Mouse (Mus musculus) gastrocnemius, adult 8-10 months (tissue): Measurements from ENCODE around the gene Sncg. TPM values are rescaled to one million over a fixed set of nuclear protein-coding genes. Genes with fewer than 3 reads are reported as not detected.
"Not testable (repeated sequence)": the region's sequence is repeated elsewhere in the genome, so short reads cannot be mapped to it uniquely, and the experiment has no call there.

ENCODE experiments used
- DNase-seq, 2 experiments: peaks; one replicate each; pipeline ENCODE4 v3.0.0; 2022; ENCODE audit warnings: low spot score in 2 of 2
- total RNA-seq, 4 experiments: library from RNA; stranded (reverse); gene quantifications; 2 replicates each; pipeline ENCODE4 v1.2.4; 2022

The Sncg gene
- total RNA-seq, 4 experiments from 2014 or later: 4.1 to 24.4 (median 9.9) TPM

GRCm38 (mm10) chr14:34370921-34371320 lies 3.7 kb downstream of the Sncg start:
- no peak for DNase-seq

DNA sequence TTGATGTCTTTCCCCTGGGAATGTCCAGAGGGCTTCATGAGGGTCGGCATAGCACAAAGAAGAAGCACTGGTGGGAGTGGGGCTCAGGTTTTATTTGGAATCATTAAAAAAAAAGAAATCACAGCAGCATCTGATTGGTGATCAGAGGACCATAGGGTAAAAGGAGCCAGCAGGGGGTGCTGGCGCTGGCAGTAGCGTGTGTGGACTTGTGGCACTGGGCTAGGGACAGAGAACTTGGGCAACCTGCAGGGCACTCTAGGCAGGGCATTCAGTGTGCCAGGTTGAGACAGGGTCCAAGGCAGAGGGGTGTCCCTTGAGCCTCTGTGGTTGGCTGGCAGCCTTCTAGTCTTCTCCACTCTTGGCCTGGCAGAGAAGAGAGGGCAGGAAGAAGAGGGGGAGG lies 4.4 kb downstream of the Sncg start:
- DNase-seq: no peak

DNA sequence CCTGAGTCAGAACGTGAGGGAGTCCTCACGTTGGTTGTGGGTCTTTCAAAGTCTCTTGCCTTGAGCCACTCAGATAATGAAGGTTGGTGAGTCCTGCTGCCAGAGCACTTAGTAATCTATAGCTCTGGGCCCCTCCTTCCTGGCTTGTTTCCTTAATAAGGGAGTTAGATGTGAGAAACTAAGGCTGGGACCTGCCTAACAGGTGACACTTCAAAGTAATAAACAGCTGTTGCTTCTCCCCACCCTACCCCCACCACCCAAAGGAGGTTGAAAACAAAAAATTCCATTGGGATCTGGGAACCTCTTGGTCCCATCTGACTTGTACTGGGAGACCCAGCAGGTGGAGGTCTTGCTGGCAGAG lies 9.5 kb downstream of the Sncg start:
- DNase-seq: no peak

- DNase-seq: not testable (repeated sequence)
Measured at GRCm38 (mm10) chr14:34364254-34365146, 10.1 kb downstream of the Sncg start.

GRCm38 (mm10) chr14:34363490-34364253 lies 10.9 kb downstream of the Sncg start:
- DNase-seq: peak; percentile 72 to 80

- peak; percentile 43 to 68 for DNase-seq
Measured at GRCm38 (mm10) chr14:34362726-34363445, 11.7 kb downstream of the Sncg start.

DNA sequence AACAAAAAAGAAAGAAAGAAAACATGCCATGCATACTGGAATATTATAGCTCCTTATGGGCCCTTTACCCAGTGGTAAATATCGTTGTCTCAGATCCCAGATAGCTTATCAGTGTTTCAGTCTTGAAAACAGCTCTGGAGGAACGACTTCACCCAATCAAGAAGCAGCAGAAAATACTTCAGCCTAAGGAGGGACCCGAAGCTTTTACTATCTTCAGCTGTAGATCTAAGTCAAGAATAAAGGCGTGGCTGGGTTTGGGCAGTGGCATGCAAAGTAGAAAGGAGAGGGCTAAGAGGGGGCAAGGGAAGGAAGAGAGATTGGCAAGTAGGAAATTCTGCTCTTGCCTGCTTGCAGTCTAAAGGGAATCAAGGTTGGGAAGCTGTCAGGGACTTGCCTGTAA lies 12.5 kb downstream of the Sncg start:
- DNase-seq: no peak

GRCm38 (mm10) chr14:34360251-34360650 lies 14.3 kb downstream of the Sncg start:
- DNase-seq: no peak

GRCm38 (mm10) chr14:34359676-34360244 lies 14.8 kb downstream of the Sncg start:
- no peak for DNase-seq

DNA sequence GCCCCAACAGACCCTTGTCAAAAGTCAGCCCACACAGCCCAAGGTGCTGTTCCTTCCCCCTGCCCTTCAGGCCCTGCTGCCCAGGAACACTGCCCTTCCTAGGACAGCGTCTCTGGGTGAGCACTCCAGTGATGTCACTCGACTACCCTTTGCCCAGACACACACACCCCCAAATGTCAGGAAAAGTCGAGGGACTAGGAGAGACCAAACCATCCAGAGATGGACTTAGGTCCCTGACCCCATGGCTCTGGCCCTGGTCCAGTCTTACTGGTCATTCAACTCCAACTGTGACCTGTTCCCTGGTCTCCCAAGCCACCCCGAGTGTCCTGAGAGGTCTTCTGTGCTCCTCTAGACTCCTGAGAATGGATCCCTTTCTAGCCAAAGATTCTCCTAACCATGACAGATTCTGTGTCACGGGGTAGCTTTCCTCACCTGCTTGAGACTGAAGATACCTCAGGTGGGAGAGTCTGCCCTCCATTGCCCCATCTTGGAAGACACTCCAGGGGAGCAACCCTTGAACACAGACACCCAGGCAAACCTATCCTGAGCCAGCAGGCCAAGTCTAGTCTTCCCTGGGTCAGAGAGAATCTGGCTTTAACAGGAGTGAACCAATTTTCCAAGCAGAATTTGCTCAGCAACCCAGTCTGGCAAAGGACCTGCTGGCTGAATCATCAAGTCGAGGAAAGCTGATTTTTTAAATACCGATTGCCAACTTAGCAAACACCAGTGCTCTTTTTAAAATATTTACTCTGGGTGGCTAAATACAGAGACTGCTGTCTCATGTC lies 16.7 kb downstream of the Sncg start:
- no peak for DNase-seq

GRCm38 (mm10) chr14:34355301-34355700 lies 19.3 kb downstream of the Sncg start, which contains the start of gene Fam25c:
Fam25c (minus strand) TSS chr14:34355433.
- no peak for DNase-seq

GRCm38 (mm10) chr14:34354456-34354855 lies 20.1 kb downstream of the Sncg start:
- no peak for DNase-seq

GRCm38 (mm10) chr14:34353326-34353725 lies 21.3 kb downstream of the Sncg start:
- no peak for DNase-seq

- DNase-seq: no peak
Measured at GRCm38 (mm10) chr14:34352523-34352922, 22.1 kb downstream of the Sncg start.

DNA sequence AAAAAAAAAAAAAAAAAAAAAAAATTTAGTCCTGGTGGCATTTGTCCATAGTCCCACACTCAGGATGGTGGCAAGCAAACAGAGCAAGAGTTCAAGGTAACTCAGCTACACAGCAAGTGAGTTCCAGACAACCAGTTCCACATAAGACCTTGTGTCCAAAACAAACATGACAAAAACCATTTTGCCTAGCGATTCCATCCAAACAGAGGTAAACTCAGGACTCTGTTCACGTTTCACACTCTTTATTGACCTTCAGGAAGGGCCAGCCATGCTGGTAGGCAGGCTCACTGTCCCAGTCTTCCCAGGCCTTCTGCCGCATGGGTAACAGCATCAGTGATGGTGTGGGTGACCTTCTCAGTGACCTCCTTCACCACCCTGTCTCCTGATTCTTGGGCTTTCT lies 22.9 kb downstream of the Sncg start:
- no peak for DNase-seq

DNA sequence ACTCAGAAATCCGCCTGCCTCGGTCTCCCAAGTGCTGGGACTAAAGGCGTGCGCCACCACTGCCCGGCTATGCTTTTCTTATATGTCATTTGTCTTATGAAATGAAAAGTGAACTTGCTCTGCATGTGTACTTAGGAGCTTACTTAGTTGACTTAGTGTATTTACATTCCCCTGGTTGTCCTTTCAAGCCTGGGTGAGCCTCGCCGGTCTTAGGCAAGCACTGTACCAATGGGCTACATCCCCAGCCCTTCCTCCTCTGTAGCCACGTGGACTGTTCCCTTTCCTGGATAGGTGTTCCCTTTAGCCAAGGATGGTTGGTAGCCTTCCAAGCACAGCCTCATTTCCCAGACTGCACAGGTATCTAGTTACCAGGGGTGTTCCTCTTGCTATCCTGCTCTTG lies 25.6 kb downstream of the Sncg start:
- no peak for DNase-seq

DNA sequence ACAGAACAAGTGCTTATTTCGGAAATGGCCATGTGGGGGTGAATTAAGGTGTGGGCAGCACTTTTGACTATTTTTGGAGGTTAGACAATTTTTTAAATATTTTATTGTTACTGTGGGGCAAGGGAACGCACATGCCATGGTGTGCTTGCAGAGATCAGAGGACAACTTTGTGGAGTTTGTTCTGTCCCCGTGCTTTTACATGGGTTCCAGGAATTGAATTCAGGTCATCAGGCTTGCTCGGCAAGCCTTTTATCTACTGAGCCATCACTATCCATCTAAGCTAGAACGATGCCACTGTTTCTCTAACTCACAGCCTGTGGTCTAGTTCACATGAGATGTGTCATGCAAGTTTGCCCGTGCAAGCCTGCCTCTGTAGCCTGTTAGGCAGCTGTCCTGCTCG lies 26.3 kb downstream of the Sncg start:
- no peak for DNase-seq

DNA sequence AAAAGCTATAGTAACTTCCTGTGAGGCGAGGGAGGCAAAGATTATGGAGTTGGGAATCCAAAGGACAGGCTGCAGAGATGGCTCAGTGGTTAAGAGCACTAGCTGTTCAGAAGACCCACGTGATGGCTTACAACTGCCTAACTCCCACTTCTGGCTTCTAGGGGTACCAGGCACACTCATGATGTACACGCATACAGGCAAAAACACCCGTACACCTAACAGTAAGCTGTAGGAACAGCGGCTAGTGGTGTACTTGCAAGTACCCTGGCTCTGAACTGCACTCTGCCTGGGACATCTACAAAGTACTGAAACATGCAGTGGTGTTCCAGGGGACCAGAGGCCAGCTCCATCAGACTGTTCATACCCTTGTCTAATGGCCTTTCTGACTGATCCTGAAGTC lies 27.5 kb downstream of the Sncg start:
- DNase-seq: no peak

DNA sequence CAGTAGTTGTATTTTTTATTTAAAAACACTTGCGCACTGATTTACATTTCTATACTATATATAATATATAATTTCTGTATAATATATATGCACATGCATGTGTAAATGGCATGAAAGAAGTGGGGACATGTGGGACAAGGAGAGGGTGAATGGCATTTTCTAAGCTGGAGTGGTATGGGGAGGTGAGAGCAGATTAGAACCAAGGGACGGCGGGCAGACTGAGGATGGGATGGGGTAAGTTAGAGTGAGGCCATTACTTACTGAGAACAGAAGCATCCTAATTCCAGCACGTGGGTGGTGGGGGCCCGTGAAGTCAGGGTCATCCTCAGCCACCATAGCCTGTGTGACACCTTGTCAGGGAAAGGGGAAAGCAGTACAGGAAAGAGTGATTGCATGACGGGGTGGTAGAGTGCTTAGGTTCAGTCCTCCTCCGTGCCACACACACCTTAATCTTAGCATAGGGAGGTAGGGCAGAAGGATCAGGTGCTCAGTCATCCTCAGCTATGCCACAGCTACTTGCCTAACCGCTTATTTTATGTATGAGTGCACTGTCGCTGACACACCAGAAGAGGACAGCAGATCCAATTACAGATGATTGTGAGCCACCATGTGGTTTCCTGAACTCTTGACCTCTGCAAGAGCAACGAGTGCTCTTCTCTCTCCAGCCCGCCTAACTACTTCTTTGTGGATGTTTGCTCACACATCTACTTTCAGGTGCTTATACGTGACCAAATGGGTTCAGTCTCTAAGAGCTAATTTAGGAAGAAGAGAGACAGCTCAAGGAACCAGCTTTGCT lies 28.6 kb downstream of the Sncg start:
- DNase-seq: no peak

GRCm38 (mm10) chr14:34344361-34344760 lies 30.2 kb downstream of the Sncg start:
- DNase-seq: no peak
